Mouse (Mus musculus): ENCODE measurements around the gene Gpsm3.

- TF ChIP-seq CTCF (IDR thresholded peaks at IDR 0.05; ENCODE audit: insufficient read depth, low read length) (no peak), POLR2A (IDR thresholded peaks at IDR 0.05; ENCODE audit: borderline replicate concordance, extremely low read depth, low read depth, low read length) (no peak)
These were observed 42.0 kb upstream of the Gpsm3 start for GRCm38 (mm10) chr17:34547601-34548000.

Data from lung, adult 2 months (tissue).